Mouse (Mus musculus): ENCODE data around the gene Arid1b. TPM values are rescaled to one million over a fixed set of nuclear protein-coding genes. Genes with fewer than 3 reads are reported as not detected.

Gene Arid1b
- total and polyA plus RNA-seq, 3 experiments, result 11.6 to 49.1 (median 32.4) TPM

- Histone ChIP-seq H3K27me3 (ENCODE audit: insufficient read depth, low read length) (no peaks in the 10 kb centered on the region), H3K36me3 (replicated peaks) (peaks cover 79% of the 10 kb centered on the region), H3K9me3 (replicated peaks) (no peaks in the 10 kb centered on the region), H3K4me1 (ENCODE audit: insufficient read depth, low read depth, low read length) (no peaks in the 10 kb centered on the region), H3K4me3 (ENCODE audit: low read depth, low read length) (no peak overlapping the region)
- DNase-seq (ENCODE audit: low spot score) (no peak), ATAC-seq (ENCODE audit: extremely low read depth, insufficient number of reproducible peaks, low FRiP score, poor library complexity, severe bottlenecking) (no peak)
- no peak for TF ChIP-seq POLR2AphosphoS5 (IDR thresholded peaks at IDR 0.05; ENCODE audit: insufficient replicate concordance, low read depth, low read length)
- no peak for TF ChIP-seq TAL1 (conservative IDR thresholded peaks at IDR 0.05; ENCODE audit: low read depth, low read length)
- no peak for TF ChIP-seq GATA2 (IDR thresholded peaks at IDR 0.05; ENCODE audit: borderline replicate concordance, low read depth, low read length)
- no peak for TF ChIP-seq GATA1 (IDR thresholded peaks at IDR 0.05; ENCODE audit: borderline replicate concordance, low read length)
- no peak for TF ChIP-seq CTCF (IDR thresholded peaks at IDR 0.05; ENCODE audit: low read depth, low read length)
Measured at GRCm38 (mm10) chr17:5270823-5271222, 276.7 kb downstream of the Arid1b start.

- Histone ChIP-seq H3K4me3 (ENCODE audit: low read depth, low read length) (no peak overlapping the region), H3K4me1 (ENCODE audit: insufficient read depth, low read depth, low read length) (no peaks in the 10 kb centered on the region), H3K27me3 (ENCODE audit: insufficient read depth, low read length) (no peaks in the 10 kb centered on the region), H3K36me3 (replicated peaks) (peaks cover 77% of the 10 kb centered on the region), H3K9me3 (replicated peaks) (no peaks in the 10 kb centered on the region)
- ATAC-seq (ENCODE audit: extremely low read depth, insufficient number of reproducible peaks, low FRiP score, poor library complexity, severe bottlenecking) (no peak), DNase-seq (ENCODE audit: low spot score) (no peak)
- TF ChIP-seq POLR2AphosphoS5 (IDR thresholded peaks at IDR 0.05; ENCODE audit: insufficient replicate concordance, low read depth, low read length), result no peak
- no peak for TF ChIP-seq CTCF (IDR thresholded peaks at IDR 0.05; ENCODE audit: low read depth, low read length)
- no peak for TF ChIP-seq TAL1 (conservative IDR thresholded peaks at IDR 0.05; ENCODE audit: low read depth, low read length)
- no peak for TF ChIP-seq GATA1 (IDR thresholded peaks at IDR 0.05; ENCODE audit: borderline replicate concordance, low read length)
- no peak for TF ChIP-seq GATA2 (IDR thresholded peaks at IDR 0.05; ENCODE audit: borderline replicate concordance, low read depth, low read length)
Measured at GRCm38 (mm10) chr17:5273118-5273517, 279.0 kb downstream of the Arid1b start.

GRCm38 (mm10) chr17:5273685-5274084 lies 279.6 kb downstream of the Arid1b start:
- DNase-seq (ENCODE audit: low spot score) (no peak), ATAC-seq (ENCODE audit: extremely low read depth, insufficient number of reproducible peaks, low FRiP score, poor library complexity, severe bottlenecking) (no peak)
- Histone ChIP-seq H3K36me3 (replicated peaks) (peaks cover 77% of the 10 kb centered on the region), H3K4me1 (ENCODE audit: insufficient read depth, low read depth, low read length) (no peaks in the 10 kb centered on the region), H3K9me3 (replicated peaks) (no peaks in the 10 kb centered on the region), H3K27me3 (ENCODE audit: insufficient read depth, low read length) (no peaks in the 10 kb centered on the region), H3K4me3 (ENCODE audit: low read depth, low read length) (no peak overlapping the region)
- TF ChIP-seq GATA2 (IDR thresholded peaks at IDR 0.05; ENCODE audit: borderline replicate concordance, low read depth, low read length), result no peak
- TF ChIP-seq GATA1 (IDR thresholded peaks at IDR 0.05; ENCODE audit: borderline replicate concordance, low read length), result no peak
- TF ChIP-seq TAL1 (conservative IDR thresholded peaks at IDR 0.05; ENCODE audit: low read depth, low read length), result no peak
- TF ChIP-seq POLR2AphosphoS5 (IDR thresholded peaks at IDR 0.05; ENCODE audit: insufficient replicate concordance, low read depth, low read length), result no peak
- TF ChIP-seq CTCF (IDR thresholded peaks at IDR 0.05; ENCODE audit: low read depth, low read length), result no peak

GRCm38 (mm10) chr17:5274429-5274828 lies 280.3 kb downstream of the Arid1b start:
- Histone ChIP-seq H3K4me3 (ENCODE audit: low read depth, low read length) (no peak overlapping the region), H3K9me3 (replicated peaks) (no peaks in the 10 kb centered on the region), H3K27me3 (ENCODE audit: insufficient read depth, low read length) (no peaks in the 10 kb centered on the region), H3K4me1 (ENCODE audit: insufficient read depth, low read depth, low read length) (no peaks in the 10 kb centered on the region), H3K36me3 (replicated peaks) (peaks cover 77% of the 10 kb centered on the region)
- no peak for TF ChIP-seq TAL1 (conservative IDR thresholded peaks at IDR 0.05; ENCODE audit: low read depth, low read length)
- no peak for TF ChIP-seq POLR2AphosphoS5 (IDR thresholded peaks at IDR 0.05; ENCODE audit: insufficient replicate concordance, low read depth, low read length)
- no peak for TF ChIP-seq GATA1 (IDR thresholded peaks at IDR 0.05; ENCODE audit: borderline replicate concordance, low read length)
- TF ChIP-seq CTCF (IDR thresholded peaks at IDR 0.05; ENCODE audit: low read depth, low read length), result no peak
- no peak for TF ChIP-seq GATA2 (IDR thresholded peaks at IDR 0.05; ENCODE audit: borderline replicate concordance, low read depth, low read length)
- DNase-seq (ENCODE audit: low spot score), result no peak
- no peak for ATAC-seq (ENCODE audit: extremely low read depth, insufficient number of reproducible peaks, low FRiP score, poor library complexity, severe bottlenecking)

- H3K36me3 ChIP-seq (replicated peaks), result peaks cover 77% of the 10 kb centered on the region
- no peak for ATAC-seq (ENCODE audit: extremely low read depth, insufficient number of reproducible peaks, low FRiP score, poor library complexity, severe bottlenecking)
- no peak overlapping the region for H3K4me3 ChIP-seq (ENCODE audit: low read depth, low read length)
Measured at GRCm38 (mm10) chr17:5275749-5276148, 281.6 kb downstream of the Arid1b start.

GRCm38 (mm10) chr17:5277137-5277871 lies 283.2 kb downstream of the Arid1b start:
- H3K9me3 ChIP-seq (replicated peaks), result no peaks in the 10 kb centered on the region
- DNase-seq (ENCODE audit: low spot score) (no peak), ATAC-seq (ENCODE audit: extremely low read depth, insufficient number of reproducible peaks, low FRiP score, poor library complexity, severe bottlenecking) (no peak)
- H3K4me1 ChIP-seq (ENCODE audit: insufficient read depth, low read depth, low read length), result no peaks in the 10 kb centered on the region
- peaks cover 77% of the 10 kb centered on the region for H3K36me3 ChIP-seq (replicated peaks)
- TF ChIP-seq GATA1 (IDR thresholded peaks at IDR 0.05; ENCODE audit: borderline replicate concordance, low read length), result no peak
- no peak for TF ChIP-seq TAL1 (conservative IDR thresholded peaks at IDR 0.05; ENCODE audit: low read depth, low read length)
- no peak for TF ChIP-seq POLR2AphosphoS5 (IDR thresholded peaks at IDR 0.05; ENCODE audit: insufficient replicate concordance, low read depth, low read length)
- TF ChIP-seq CTCF (IDR thresholded peaks at IDR 0.05; ENCODE audit: low read depth, low read length), result no peak
- TF ChIP-seq GATA2 (IDR thresholded peaks at IDR 0.05; ENCODE audit: borderline replicate concordance, low read depth, low read length), result no peak
- no peaks in the 10 kb centered on the region for H3K27me3 ChIP-seq (ENCODE audit: insufficient read depth, low read length)
- H3K4me3 ChIP-seq (ENCODE audit: low read depth, low read length), result no peak overlapping the region

More at GRCm38 (mm10) chr17:5275749-5276148, 281.6 kb downstream of the Arid1b start:
- Histone ChIP-seq H3K9me3 (replicated peaks) (no peaks in the 10 kb centered on the region), H3K4me1 (ENCODE audit: insufficient read depth, low read depth, low read length) (no peaks in the 10 kb centered on the region), H3K27me3 (ENCODE audit: insufficient read depth, low read length) (no peaks in the 10 kb centered on the region)
- TF ChIP-seq POLR2AphosphoS5 (IDR thresholded peaks at IDR 0.05; ENCODE audit: insufficient replicate concordance, low read depth, low read length) (no peak), GATA1 (IDR thresholded peaks at IDR 0.05; ENCODE audit: borderline replicate concordance, low read length) (no peak), CTCF (IDR thresholded peaks at IDR 0.05; ENCODE audit: low read depth, low read length) (no peak), GATA2 (IDR thresholded peaks at IDR 0.05; ENCODE audit: borderline replicate concordance, low read depth, low read length) (no peak), TAL1 (conservative IDR thresholded peaks at IDR 0.05; ENCODE audit: low read depth, low read length) (no peak)
- no peak for DNase-seq (ENCODE audit: low spot score)
